In genomic region chr9:86745926-86746581, GRCm38 (mm10) we compare ENCODE assay signal across 8 mouse cellular contexts. TPM values are rescaled to one million over a fixed set of nuclear protein-coding genes. Genes with fewer than 3 reads are reported as not detected.
DNase-seq lines count a peak whose midpoint lies in the region; ATAC-seq lines count a peak whose summit lies in the region.

No protein-coding gene starts in this region.

- H3K9ac ChIP-seq in intestine, embryonic 14.5 days (ENCODE audit: low read length), result no peak overlapping the region

- DNase-seq in adipocyte (ENCODE audit: low spot score), result peak; percentile 88
- DNase-seq in cerebellum, postnatal 4 days (ENCODE audit: low spot score in 2 of 2), result peak; percentile 28 to 63
- DNase-seq in gastrocnemius, adult 8-10 months (ENCODE audit: low spot score in 2 of 2), result peak; percentile 14 to 42
- peak; percentile 62 for DNase-seq in intestine, embryonic 14.5 days (ENCODE audit: low spot score)
- peak; percentile 34 to 71 for DNase-seq in left cerebral cortex, adult 8-10 months (ENCODE audit: low spot score in 2 of 2)
- DNase-seq in skeletal muscle tissue, adult 2 months (ENCODE audit: low read depth, low spot score), result peak; percentile 64
- DNase-seq in spleen, postnatal 10 days (ENCODE audit: low spot score in 2 of 2), result no peak

- peaks cover 13% of the 10 kb centered on the region for H3K4me1 ChIP-seq in intestine, embryonic 14.5 days (replicated peaks; ENCODE audit: control insufficient read depth, insufficient read depth, low read length)

- H3K27ac ChIP-seq in intestine, embryonic 14.5 days (ENCODE audit: low read depth), result no peak overlapping the region

- 24% methylated on average over 13 of the region's 13 CpGs for WGBS in intestine, embryonic 14.5 days

- H3K4me3 ChIP-seq in intestine, embryonic 14.5 days (ENCODE audit: low read depth, low read length), result no peak overlapping the region

- H3K9me3 ChIP-seq in intestine, embryonic 14.5 days (ENCODE audit: control insufficient read depth, low read length), result no peaks in the 10 kb centered on the region

- H3K4me2 ChIP-seq in intestine, embryonic 14.5 days (ENCODE audit: low read length), result peak overlapping the region; percentile 23; the same call in 1 of the 2 replicates

- 0 out of 2 replicates have a peak, but pooled peaks cover 7% of the 10 kb centered on the region for H3K27me3 ChIP-seq in intestine, embryonic 14.5 days (replicated peaks; ENCODE audit: control insufficient read depth, insufficient read depth, low read length)

- ATAC-seq in intestine, embryonic 14.5 days (replicated peaks; ENCODE audit: low FRiP score, low TSS enrichment, low read depth), result peak; percentile 44
- ATAC-seq in megakaryocyte-erythroid progenitor cell, adult 5-6 weeks (replicated peaks; ENCODE audit: low FRiP score, low TSS enrichment, poor library complexity, severe bottlenecking), result peak; percentile 67; the same call in 1 of the 2 replicates

- no peaks in the 10 kb centered on the region for H3K36me3 ChIP-seq in intestine, embryonic 14.5 days (ENCODE audit: control insufficient read depth, insufficient read depth, low read length)

RNA-seq across cellular contexts. Expression of gene Prss35, which starts 2.6 kb away (rescaled TPM):
- total RNA-seq in gastrocnemius, adult 8-10 months (2022), result under 1 TPM in 2 of 4 experiments, not detected in 2; 0.08 to 0.11 TPM
- polyA plus RNA-seq in intestine, embryonic 14.5 days (2014; fragmentation: Nextera tagmentation; extraction: Ambion mirVana), result 9.6 and 9.7 TPM in 2 replicates
- total RNA-seq in left cerebral cortex, adult 8-10 months (2022), result 1 to 10 TPM; 2.0 to 2.7 (median 2.3) TPM
- not detected in 2 replicates for total RNA-seq in megakaryocyte-erythroid progenitor cell, adult 5-6 weeks (2014; fragmentation: Nextera tagmentation)
- not detected in 2 replicates for total RNA-seq in megakaryocyte-erythroid progenitor cell, adult 5-6 weeks (2017)

RNA-seq across cellular contexts. Expression of gene Me1, which starts 50.3 kb away (rescaled TPM):
- 100 to 1,000 TPM; 184 to 320 (median 228) TPM for total RNA-seq in gastrocnemius, adult 8-10 months (2022)
- 11.2 and 11.6 TPM in 2 replicates for polyA plus RNA-seq in intestine, embryonic 14.5 days (2014; fragmentation: Nextera tagmentation; extraction: Ambion mirVana)
- 10 to 100 TPM; 50.5 to 62.9 (median 52.2) TPM for total RNA-seq in left cerebral cortex, adult 8-10 months (2022)
- 0.17 TPM in 1 of 2 replicates, not detected in the other for total RNA-seq in megakaryocyte-erythroid progenitor cell, adult 5-6 weeks (2014; fragmentation: Nextera tagmentation)
- total RNA-seq in megakaryocyte-erythroid progenitor cell, adult 5-6 weeks (2017), result not detected in 2 replicates

Comparison
In these comparisons a context has a peak if more than half of its experiments do, and no peak if none do; other contexts are left out.
1. DNase-seq: peak in adipocyte (single experiment), cerebellum, postnatal 4 days (2 of 2), gastrocnemius, adult 8-10 months (2 of 2), intestine, embryonic 14.5 days (single experiment), left cerebral cortex, adult 8-10 months (2 of 2) and skeletal muscle tissue, adult 2 months (single experiment); none in spleen, postnatal 10 days (0 of 2).
2. RNA of gene Me1, which starts 50.3 kb away (total RNA-seq): 184 to 320 TPM in gastrocnemius, adult 8-10 months and 50.5 to 62.9 TPM in left cerebral cortex, adult 8-10 months; 0.17 TPM in megakaryocyte-erythroid progenitor cell, adult 5-6 weeks; every median in the first group is over 10 times any median in the second.